Mouse (Mus musculus): Measurements from ENCODE around the gene Atxn7l3. TPM values are rescaled to one million over a fixed set of nuclear protein-coding genes. Genes with fewer than 3 reads are reported as not detected.

Atxn7l3 gene
- polyA plus RNA-seq (2015; fragmentation: Nextera tagmentation; extraction: Ambion mirVana): 11.1 and 11.6 TPM in 2 replicates

- H3K4me3 ChIP-seq (ENCODE audit: low read length): peak within 1 kb of the TSS; percentile 79
- peaks cover 14% of the 10 kb centered on the region for H3K36me3 ChIP-seq (ENCODE audit: control insufficient read depth, insufficient read depth, low read length)
- 0% methylated on average over 40 of the region's 125 CpGs for WGBS
- H3K4me2 ChIP-seq (ENCODE audit: low read depth, low read length): peak within 1 kb of the TSS; percentile 89
- H3K4me1 ChIP-seq (replicated peaks; ENCODE audit: control insufficient read depth, insufficient read depth, low read length): peaks cover 18% of the 10 kb centered on the region
- H3K27me3 ChIP-seq (ENCODE audit: control insufficient read depth, insufficient read depth, low read depth, low read length): no peaks in the 10 kb centered on the region
- peak within 1 kb of the TSS; percentile 90 for H3K9ac ChIP-seq (ENCODE audit: low read length)
- H3K27ac ChIP-seq (ENCODE audit: low read length): peak within 1 kb of the TSS; percentile 99
- ATAC-seq (ENCODE audit: low read depth): peak; percentile 95
- H3K9me3 ChIP-seq (ENCODE audit: control insufficient read depth, low read length): no peaks in the 10 kb centered on the region
Observed at GRCm38 (mm10) chr11:102296491-102297472, at the start of gene Atxn7l3. TSS of gene Atxn7l3 (minus strand) at chr11:102296631.

- no peak for ATAC-seq (ENCODE audit: low read depth)
- Histone ChIP-seq H3K4me2 (ENCODE audit: low read depth, low read length) (no peak overlapping the region), H3K9me3 (ENCODE audit: control insufficient read depth, low read length) (no peaks in the 10 kb centered on the region), H3K4me1 (replicated peaks; ENCODE audit: control insufficient read depth, insufficient read depth, low read length) (peaks cover 3% of the 10 kb centered on the region; the same call in 1 of the 2 replicates), H3K36me3 (ENCODE audit: control insufficient read depth, insufficient read depth, low read length) (no peaks in the 10 kb centered on the region), H3K27ac (ENCODE audit: low read length) (no peak overlapping the region), H3K27me3 (ENCODE audit: control insufficient read depth, insufficient read depth, low read depth, low read length) (no peaks in the 10 kb centered on the region), H3K9ac (ENCODE audit: low read length) (no peak overlapping the region), H3K4me3 (ENCODE audit: low read length) (no peak overlapping the region)
- 78% methylated on average over 3 of the region's 3 CpGs for WGBS
Observed at GRCm38 (mm10) chr11:102344458-102344857, 48.0 kb upstream of the Atxn7l3 start.

GRCm38 (mm10) chr11:102342742-102343141 is 46.3 kb upstream of the Atxn7l3 start:
- Histone ChIP-seq H3K36me3 (ENCODE audit: control insufficient read depth, insufficient read depth, low read length) (no peaks in the 10 kb centered on the region), H3K9me3 (ENCODE audit: control insufficient read depth, low read length) (no peaks in the 10 kb centered on the region), H3K9ac (ENCODE audit: low read length) (no peak overlapping the region), H3K27me3 (ENCODE audit: control insufficient read depth, insufficient read depth, low read depth, low read length) (no peaks in the 10 kb centered on the region), H3K4me3 (ENCODE audit: low read length) (no peak overlapping the region), H3K27ac (ENCODE audit: low read length) (no peak overlapping the region), H3K4me1 (replicated peaks; ENCODE audit: control insufficient read depth, insufficient read depth, low read length) (peaks cover 13% of the 10 kb centered on the region), H3K4me2 (ENCODE audit: low read depth, low read length) (no peak overlapping the region)
- no peak for ATAC-seq (ENCODE audit: low read depth)
- WGBS: 62% methylated on average over 12 of the region's 12 CpGs

- Histone ChIP-seq H3K27me3 (ENCODE audit: control insufficient read depth, insufficient read depth, low read depth, low read length) (no peaks in the 10 kb centered on the region), H3K27ac (ENCODE audit: low read length) (no peak overlapping the region), H3K4me3 (ENCODE audit: low read length) (no peak overlapping the region), H3K4me1 (replicated peaks; ENCODE audit: control insufficient read depth, insufficient read depth, low read length) (peaks cover 13% of the 10 kb centered on the region), H3K4me2 (ENCODE audit: low read depth, low read length) (no peak overlapping the region), H3K36me3 (ENCODE audit: control insufficient read depth, insufficient read depth, low read length) (no peaks in the 10 kb centered on the region), H3K9ac (ENCODE audit: low read length) (no peak overlapping the region), H3K9me3 (ENCODE audit: control insufficient read depth, low read length) (no peaks in the 10 kb centered on the region)
- ATAC-seq (ENCODE audit: low read depth): no peak
- 85% methylated on average over 4 of the region's 4 CpGs for WGBS
Observed at GRCm38 (mm10) chr11:102341101-102341500, 44.7 kb upstream of the Atxn7l3 start.

- Histone ChIP-seq H3K27me3 (ENCODE audit: control insufficient read depth, insufficient read depth, low read depth, low read length) (no peaks in the 10 kb centered on the region), H3K9ac (ENCODE audit: low read length) (no peak overlapping the region), H3K4me1 (replicated peaks; ENCODE audit: control insufficient read depth, insufficient read depth, low read length) (peaks cover 19% of the 10 kb centered on the region), H3K9me3 (ENCODE audit: control insufficient read depth, low read length) (no peaks in the 10 kb centered on the region), H3K4me3 (ENCODE audit: low read length) (no peak overlapping the region), H3K27ac (ENCODE audit: low read length) (0 out of 2 replicates have a peak overlapping the region, but pooled peaks have one; percentile 15), H3K4me2 (ENCODE audit: low read depth, low read length) (no peak overlapping the region), H3K36me3 (ENCODE audit: control insufficient read depth, insufficient read depth, low read length) (no peaks in the 10 kb centered on the region)
- ATAC-seq (ENCODE audit: low read depth): no peak
- WGBS: 62% methylated on average over 4 of the region's 4 CpGs
Observed at GRCm38 (mm10) chr11:102339624-102340023, 43.2 kb upstream of the Atxn7l3 start.

- 38% methylated on average over 11 of the region's 11 CpGs for WGBS
- Histone ChIP-seq H3K27ac (ENCODE audit: low read length) (peak overlapping the region; percentile 78), H3K4me2 (ENCODE audit: low read depth, low read length) (no peak overlapping the region), H3K9ac (ENCODE audit: low read length) (no peak overlapping the region), H3K4me3 (ENCODE audit: low read length) (no peak overlapping the region), H3K9me3 (ENCODE audit: control insufficient read depth, low read length) (no peaks in the 10 kb centered on the region), H3K27me3 (ENCODE audit: control insufficient read depth, insufficient read depth, low read depth, low read length) (no peaks in the 10 kb centered on the region), H3K36me3 (ENCODE audit: control insufficient read depth, insufficient read depth, low read length) (no peaks in the 10 kb centered on the region), H3K4me1 (replicated peaks; ENCODE audit: control insufficient read depth, insufficient read depth, low read length) (peaks cover 19% of the 10 kb centered on the region)
- ATAC-seq (ENCODE audit: low read depth): peak; percentile 90
Observed at GRCm38 (mm10) chr11:102339195-102339594, 42.8 kb upstream of the Atxn7l3 start.

GRCm38 (mm10) chr11:102338561-102338960 is 42.1 kb upstream of the Atxn7l3 start:
- H3K4me2 ChIP-seq (ENCODE audit: low read depth, low read length): no peak overlapping the region
- H3K36me3 ChIP-seq (ENCODE audit: control insufficient read depth, insufficient read depth, low read length): no peaks in the 10 kb centered on the region
- H3K9me3 ChIP-seq (ENCODE audit: control insufficient read depth, low read length): no peaks in the 10 kb centered on the region
- H3K27ac ChIP-seq (ENCODE audit: low read length): peak overlapping the region; percentile 78
- no peak overlapping the region for H3K9ac ChIP-seq (ENCODE audit: low read length)
- H3K4me3 ChIP-seq (ENCODE audit: low read length): no peak overlapping the region
- H3K27me3 ChIP-seq (ENCODE audit: control insufficient read depth, insufficient read depth, low read depth, low read length): no peaks in the 10 kb centered on the region
- peak; percentile 94 for ATAC-seq (ENCODE audit: low read depth)
- peaks cover 19% of the 10 kb centered on the region for H3K4me1 ChIP-seq (replicated peaks; ENCODE audit: control insufficient read depth, insufficient read depth, low read length)
- 10% methylated on average over 3 of the region's 3 CpGs for WGBS

- no peak overlapping the region for H3K4me3 ChIP-seq (ENCODE audit: low read length)
- H3K4me1 ChIP-seq (replicated peaks; ENCODE audit: control insufficient read depth, insufficient read depth, low read length): peaks cover 19% of the 10 kb centered on the region
- no peak for ATAC-seq (ENCODE audit: low read depth)
- no peaks in the 10 kb centered on the region for H3K27me3 ChIP-seq (ENCODE audit: control insufficient read depth, insufficient read depth, low read depth, low read length)
- H3K9ac ChIP-seq (ENCODE audit: low read length): no peak overlapping the region
- 68% methylated on average over 1 of the region's 1 CpGs for WGBS
- no peaks in the 10 kb centered on the region for H3K36me3 ChIP-seq (ENCODE audit: control insufficient read depth, insufficient read depth, low read length)
- H3K4me2 ChIP-seq (ENCODE audit: low read depth, low read length): no peak overlapping the region
- H3K27ac ChIP-seq (ENCODE audit: low read length): no peak overlapping the region
- H3K9me3 ChIP-seq (ENCODE audit: control insufficient read depth, low read length): no peaks in the 10 kb centered on the region
Observed at GRCm38 (mm10) chr11:102337921-102338320, 41.5 kb upstream of the Atxn7l3 start.

GRCm38 (mm10) chr11:102336191-102336590 is 39.8 kb upstream of the Atxn7l3 start:
- 67% methylated on average over 1 of the region's 1 CpGs for WGBS
- H3K9ac ChIP-seq (ENCODE audit: low read length): no peak overlapping the region
- no peaks in the 10 kb centered on the region for H3K9me3 ChIP-seq (ENCODE audit: control insufficient read depth, low read length)
- H3K27me3 ChIP-seq (ENCODE audit: control insufficient read depth, insufficient read depth, low read depth, low read length): no peaks in the 10 kb centered on the region
- ATAC-seq (ENCODE audit: low read depth): no peak
- no peak overlapping the region for H3K4me3 ChIP-seq (ENCODE audit: low read length)
- no peaks in the 10 kb centered on the region for H3K36me3 ChIP-seq (ENCODE audit: control insufficient read depth, insufficient read depth, low read length)
- H3K27ac ChIP-seq (ENCODE audit: low read length): no peak overlapping the region
- H3K4me2 ChIP-seq (ENCODE audit: low read depth, low read length): no peak overlapping the region
- peaks cover 19% of the 10 kb centered on the region for H3K4me1 ChIP-seq (replicated peaks; ENCODE audit: control insufficient read depth, insufficient read depth, low read length)

Measured in lung, embryonic 16.5 days (tissue).